Mouse (Mus musculus): ENCODE results near the gene Ttll11.

Gene Ttll11

GRCm38 (mm10) chr2:35979644-35980021 lies at the start of gene Ttll11:
Ttll11 (minus strand) TSS chr2:35979913.
- in situ Hi-C loops (cut with MboI, MseI): no loop called here

DNA sequence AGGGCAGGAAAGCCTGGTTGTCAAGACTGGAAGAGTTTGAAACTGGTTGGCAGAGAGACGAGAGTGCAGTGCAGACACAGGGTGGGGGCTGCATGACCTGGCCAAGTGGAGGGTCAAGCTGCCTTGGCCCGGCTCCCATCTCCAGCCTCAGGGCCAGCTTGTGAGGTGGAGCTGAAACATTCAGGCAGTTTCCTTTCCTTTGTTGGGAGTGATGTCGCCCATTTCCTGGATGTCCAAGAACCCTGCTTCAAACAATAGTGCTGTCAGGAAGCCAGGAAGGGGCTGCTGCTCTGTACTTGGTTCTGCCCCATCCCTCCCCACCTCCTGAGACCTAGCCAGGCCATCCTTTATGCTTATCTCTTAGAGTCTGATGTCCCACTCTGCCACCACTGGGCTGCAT lies 43.6 kb upstream of the Ttll11 start:
- in situ Hi-C loops (cut with MboI, MseI): loop anchor here (25.0 kb wide), 1 partner anchor 1339 kb away; the partner anchor contains the start of gene Pdcl

GRCm38 (mm10) chr2:36021385-36022159 lies 41.9 kb upstream of the Ttll11 start:
- in situ Hi-C loops (cut with MboI, MseI): loop anchor here (25.0 kb wide), 1 partner anchor 1341 kb away; the partner anchor contains the start of gene Pdcl

DNA sequence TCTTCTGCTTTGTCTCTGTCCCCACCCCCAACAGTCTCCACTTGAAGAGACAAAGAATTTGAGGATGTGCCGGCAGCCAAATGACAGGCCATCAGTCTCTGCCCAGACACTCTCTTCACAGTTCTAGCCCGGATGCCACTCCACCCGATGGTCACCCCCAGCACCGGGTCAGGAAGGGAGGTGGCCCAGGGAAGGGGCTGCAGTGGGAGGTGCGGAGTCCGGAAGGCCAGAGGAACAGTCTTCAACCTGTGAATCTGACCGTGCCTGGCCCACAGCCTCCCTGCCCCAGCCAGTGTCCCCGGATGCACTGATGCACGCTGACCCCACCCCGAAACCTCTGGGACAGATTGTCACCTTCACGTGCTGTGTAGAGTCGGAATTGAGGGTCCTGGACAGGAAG lies 33.3 kb upstream of the Ttll11 start:
- in situ Hi-C loops (cut with MboI, MseI): loop anchor here (5.0 to 25.0 kb wide), 2 partner anchors 74 to 1349 kb away; partner anchors contain the start of gene Pdcl

DNA sequence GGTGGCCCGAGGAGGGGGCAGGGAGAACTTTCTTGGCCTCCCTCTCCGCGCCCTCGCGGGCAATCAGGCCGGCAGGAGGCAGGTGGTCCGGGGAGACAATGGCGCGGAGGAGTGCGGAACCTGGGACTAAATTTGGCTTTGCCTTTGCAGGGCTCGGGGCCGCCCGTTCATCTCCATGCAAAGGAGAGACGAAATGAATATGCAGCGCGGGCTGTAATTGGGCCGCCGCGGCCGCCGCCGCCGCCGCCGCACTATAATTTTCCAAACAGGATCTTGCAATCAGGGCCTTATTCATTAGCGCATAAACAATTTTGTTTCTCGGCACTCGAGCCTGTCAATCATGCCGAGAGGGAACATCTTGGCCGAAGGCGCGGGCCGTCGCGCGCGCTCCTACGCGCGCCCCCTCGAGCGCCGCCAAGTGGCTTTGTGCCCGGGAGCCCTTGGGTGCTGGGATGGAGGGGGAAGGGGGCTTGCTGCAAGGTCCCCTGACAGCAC lies 31.7 kb upstream of the Ttll11 start:
- in situ Hi-C loops (cut with MboI, MseI): loop anchor here (5.0 to 25.0 kb wide), 2 partner anchors 76 to 1351 kb away; partner anchors contain the start of gene Pdcl

GRCm38 (mm10) chr2:36010579-36010978 lies 30.9 kb upstream of the Ttll11 start:
- in situ Hi-C loops (cut with MboI, MseI): loop anchor here (5.0 to 25.0 kb wide), 2 partner anchors 77 to 1352 kb away; partner anchors contain the start of gene Pdcl

- in situ Hi-C loops (cut with MboI, MseI): loop anchor here (5.0 to 25.0 kb wide), 3 partner anchors 198 to 1353 kb away; partner anchors contain the start of gene Pdcl
Observed at GRCm38 (mm10) chr2:36009386-36009785, 29.7 kb upstream of the Ttll11 start.

DNA sequence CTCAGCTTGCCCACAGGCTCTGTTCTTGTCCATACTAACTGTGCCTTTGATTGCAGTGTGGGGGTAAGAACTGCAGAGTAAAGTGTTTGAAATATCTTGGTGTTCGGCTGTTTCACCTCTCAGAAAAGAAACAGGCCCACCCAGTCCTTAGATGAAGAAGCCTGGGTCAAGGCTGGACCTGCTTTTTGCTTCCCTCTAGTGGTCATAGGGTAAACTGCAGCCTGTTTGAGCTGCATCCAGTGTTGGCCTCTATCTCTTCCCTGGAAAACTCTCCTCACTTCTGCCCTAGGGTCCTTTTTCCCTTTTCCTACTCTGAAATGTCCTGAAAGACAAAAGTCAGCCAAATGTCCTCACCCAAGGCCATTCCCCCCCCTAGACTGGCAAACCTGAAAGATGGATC lies 28.4 kb upstream of the Ttll11 start:
- in situ Hi-C loops (cut with MboI, MseI): loop anchor here (5.0 to 25.0 kb wide), 3 partner anchors 199 to 1354 kb away; partner anchors contain the start of gene Pdcl

GRCm38 (mm10) chr2:36002188-36002587 lies 22.5 kb upstream of the Ttll11 start:
- in situ Hi-C loops (cut with MboI, MseI): loop anchor here (10.0 to 25.0 kb wide), 2 partner anchors 273 to 1360 kb away; partner anchors contain the start of gene Pdcl

DNA sequence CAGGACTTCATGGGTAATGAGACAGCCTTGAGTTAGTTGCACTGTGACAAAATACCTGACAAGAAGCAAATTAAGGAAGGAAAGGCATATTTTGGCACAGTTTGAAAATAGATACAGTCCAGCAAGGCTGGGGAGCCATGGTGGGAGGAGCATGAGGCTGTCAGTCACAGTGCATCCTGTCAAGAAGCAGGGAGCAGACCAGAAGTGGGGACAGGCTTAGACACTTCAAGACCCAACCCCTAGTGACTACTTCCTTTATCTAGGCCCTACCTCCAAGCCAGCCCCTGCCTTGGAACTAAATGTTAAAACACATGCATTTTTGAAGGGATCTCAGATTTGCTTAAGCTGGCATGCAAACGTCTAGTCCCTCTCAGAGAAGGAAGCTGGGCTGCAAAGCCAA lies 20.7 kb upstream of the Ttll11 start:
- in situ Hi-C loops (cut with MboI, MseI): loop anchor here (10.0 to 25.0 kb wide), 2 partner anchors 274 to 1362 kb away; partner anchors contain the start of gene Pdcl

DNA sequence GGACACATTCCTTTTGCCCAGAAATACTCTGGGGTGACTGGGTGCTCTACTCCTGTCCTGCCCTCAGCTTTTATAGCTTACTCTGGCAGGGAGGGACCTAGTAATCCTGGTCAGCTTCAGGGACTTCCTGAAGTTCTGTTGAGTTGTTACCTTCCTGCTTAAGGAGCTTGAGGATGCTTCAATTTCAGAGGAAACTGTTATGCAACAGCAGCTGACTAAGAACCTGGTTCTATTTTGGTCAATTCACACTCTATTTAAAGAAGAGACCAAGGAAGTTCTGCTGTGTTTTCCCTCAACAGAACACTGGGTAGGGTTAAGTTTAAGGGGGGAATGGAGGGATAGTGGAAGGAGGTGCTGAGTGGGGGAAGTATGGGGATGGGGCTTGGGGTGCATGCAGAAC lies 19.5 kb upstream of the Ttll11 start:
- in situ Hi-C loops (cut with MboI, MseI): no loop called here

GRCm38 (mm10) chr2:35998416-35998815 lies 18.7 kb upstream of the Ttll11 start:
- in situ Hi-C loops (cut with MboI, MseI): no loop called here

GRCm38 (mm10) chr2:35996753-35997152 lies 17.0 kb upstream of the Ttll11 start:
- in situ Hi-C loops (cut with MboI, MseI): no loop called here

DNA sequence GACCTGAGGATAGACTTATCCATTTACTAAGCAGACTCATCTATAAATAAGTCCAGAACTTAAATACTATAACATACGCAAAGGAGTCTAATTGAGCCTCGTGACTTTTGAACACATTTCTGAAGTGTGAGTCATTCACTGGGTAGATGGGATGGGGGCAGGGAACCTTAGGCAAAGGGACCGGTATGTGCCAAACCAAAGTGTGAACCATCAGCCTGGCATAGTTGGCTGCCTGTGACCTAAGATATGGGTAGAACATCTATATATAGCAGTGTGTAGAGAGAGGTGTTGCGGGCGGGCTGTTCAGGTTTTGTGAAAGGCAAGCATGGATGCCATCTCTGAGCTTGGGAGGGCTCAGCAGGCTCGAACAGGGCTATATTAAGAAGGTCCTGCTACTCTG lies 14.6 kb upstream of the Ttll11 start:
- in situ Hi-C loops (cut with MboI, MseI): loop anchor here (5.0 kb wide), 1 partner anchor 48 kb away; no protein-coding TSS in a partner anchor

- in situ Hi-C loops (cut with MboI, MseI): loop anchor here (5.0 kb wide), 1 partner anchor 49 kb away; no protein-coding TSS in a partner anchor
Observed at GRCm38 (mm10) chr2:35993481-35993880, 13.8 kb upstream of the Ttll11 start.

DNA sequence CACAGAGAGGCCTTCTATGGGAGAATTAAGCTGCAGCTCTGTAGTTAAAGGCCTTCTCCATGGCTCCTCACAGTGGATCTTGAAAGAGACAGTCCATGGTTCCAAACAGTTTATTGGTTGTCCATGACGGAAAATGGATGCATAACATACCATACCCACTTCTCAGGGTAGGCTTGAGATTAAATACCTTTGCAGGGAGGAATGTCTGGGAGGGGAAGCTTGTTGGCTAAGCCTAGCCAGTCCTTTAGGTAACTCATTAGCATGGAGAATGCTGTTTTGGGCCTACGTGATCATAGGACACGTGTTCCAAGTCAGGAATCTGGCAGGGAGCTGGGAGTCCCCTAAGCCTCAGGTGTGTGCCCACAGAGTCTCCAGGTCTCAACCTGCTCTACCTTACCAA lies 12.5 kb upstream of the Ttll11 start:
- in situ Hi-C loops (cut with MboI, MseI): loop anchor here (5.0 kb wide), 1 partner anchor 50 kb away; no protein-coding TSS in a partner anchor

GRCm38 (mm10) chr2:35983869-35984268 lies 4.2 kb upstream of the Ttll11 start:
- in situ Hi-C loops (cut with MboI, MseI): no loop called here

DNA sequence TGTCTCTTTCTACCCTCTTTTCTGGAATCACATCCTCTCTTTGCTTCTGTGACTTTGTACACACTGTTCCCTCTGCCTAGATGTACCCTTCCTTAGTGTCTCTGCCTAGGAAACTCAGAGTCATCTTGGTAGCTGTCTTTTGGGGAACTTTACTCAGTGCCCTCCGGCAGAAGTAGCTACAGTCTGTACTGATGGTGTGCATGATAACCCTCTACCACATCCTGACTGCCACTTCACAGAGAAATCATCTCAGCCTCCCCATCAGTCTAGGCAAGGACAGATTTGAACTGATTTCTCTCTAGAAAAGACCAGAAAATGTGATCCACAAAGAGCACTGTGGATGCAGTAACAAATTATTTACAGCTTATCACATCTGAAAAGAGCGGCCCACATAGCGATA lies 2.2 kb upstream of the Ttll11 start:
- in situ Hi-C loops (cut with MboI, MseI): no loop called here

DNA sequence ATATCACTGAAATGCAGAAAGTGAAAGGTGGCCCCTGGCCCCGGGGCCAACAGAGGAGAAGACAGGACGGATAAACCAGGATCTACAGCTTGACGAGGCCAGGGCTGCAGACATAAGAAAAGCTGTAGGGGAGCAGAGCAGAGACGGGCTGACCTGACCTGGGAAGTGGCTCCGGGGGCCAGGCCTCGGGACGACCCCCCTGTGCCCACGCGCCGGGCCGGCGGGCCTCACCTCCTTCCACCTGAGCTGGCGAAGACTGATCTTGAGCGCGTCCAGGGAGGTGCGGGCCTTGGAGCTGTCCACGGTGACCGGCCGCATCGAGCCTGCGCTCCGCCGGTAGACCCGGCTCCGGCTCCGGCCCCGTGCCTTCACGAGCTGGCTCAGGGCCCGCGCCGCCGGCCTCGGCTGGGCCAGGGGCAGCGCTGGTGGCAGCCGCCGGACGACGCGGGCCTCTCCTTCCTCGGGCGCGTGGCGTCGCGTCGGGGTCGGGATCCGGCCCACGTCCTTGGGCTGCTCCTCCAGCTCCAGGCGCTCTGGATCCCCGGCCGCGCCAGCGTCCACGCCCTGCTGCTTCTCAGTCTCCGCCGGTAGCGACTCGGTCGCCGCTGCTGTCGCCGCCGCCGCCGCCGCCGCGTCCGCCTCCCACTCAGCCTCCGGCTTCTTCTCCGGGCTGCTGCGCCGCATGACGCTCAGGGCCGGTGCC lies 621 bp downstream of the Ttll11 start:
- in situ Hi-C loops (cut with MboI, MseI): no loop called here

- in situ Hi-C loops (cut with MboI, MseI): no loop called here
Observed at GRCm38 (mm10) chr2:35978276-35978933, 1.3 kb downstream of the Ttll11 start.

DNA sequence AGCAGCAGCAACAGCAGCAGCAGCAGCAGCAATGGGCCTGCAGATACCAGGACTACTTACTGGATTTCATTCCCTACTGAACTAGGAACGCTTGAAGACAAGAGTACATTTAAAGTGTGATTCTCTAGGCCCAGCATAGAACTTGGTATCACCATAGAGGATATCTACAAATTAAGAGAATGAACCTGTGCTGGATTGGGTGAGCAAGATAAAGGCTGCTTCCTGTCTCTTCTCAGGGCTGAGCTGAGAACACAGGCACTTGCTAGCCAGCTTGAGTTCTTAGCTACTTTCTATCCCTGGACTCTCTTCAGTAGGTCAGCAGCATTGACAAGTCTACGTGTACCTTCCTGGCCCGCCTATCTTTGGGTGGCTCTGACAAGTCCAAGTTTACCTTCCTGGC lies 2.0 kb downstream of the Ttll11 start:
- in situ Hi-C loops (cut with MboI, MseI): no loop called here
